Mouse (Mus musculus) neural tube, embryonic 14.5 days (tissue): Measurements from ENCODE around the gene Adcy5. TPM values are rescaled to one million over a fixed set of nuclear protein-coding genes. Genes with fewer than 3 reads are reported as not detected.

Source experiments
- ATAC-seq: fragments of 200-750 bp; cut with Nextera tagmentation; 2 replicates; pipeline ENCODE4 v1.8.0; 2017; ENCODE audit warnings: low read depth, mild to moderate bottlenecking, moderate TSS enrichment, moderate library complexity
- H3K27ac ChIP-seq: fragments of 300-500 bp; sonication (generic); 2 replicates; pipeline ENCODE4 v1.5.1; 2014; ENCODE audit warnings: low read depth, mild to moderate bottlenecking, control low read depth, low read length, moderate library complexity, mixed read lengths
- H3K27me3 ChIP-seq: fragments of 300-500 bp; sonication (generic); 2 replicates; pipeline ENCODE4 v1.6.1; 2014; ENCODE audit warnings: low read length; ENCODE audit not compliant: control insufficient read depth, insufficient read depth
- H3K36me3 ChIP-seq: fragments of 300-500 bp; sonication (generic); 2 replicates; pipeline ENCODE4 v1.6.1; 2014; ENCODE audit warnings: low read length, mixed read lengths; ENCODE audit not compliant: control insufficient read depth, insufficient read depth
- H3K4me1 ChIP-seq: fragments of 300-500 bp; sonication (generic); 2 replicates; pipeline ENCODE4 v1.6.1; 2014; ENCODE audit warnings: low read length; ENCODE audit not compliant: control insufficient read depth, insufficient read depth
- H3K4me2 ChIP-seq: fragments of 300-500 bp; sonication (generic); 2 replicates; pipeline ENCODE4 v1.6.1; 2014; ENCODE audit warnings: mild to moderate bottlenecking, low read depth, low read length, control low read depth
- H3K4me3 ChIP-seq: fragments of 300-500 bp; sonication (generic); 2 replicates; pipeline ENCODE4 v1.5.1; 2014; ENCODE audit warnings: low read depth, low read length, control low read depth, mixed read lengths
- H3K9ac ChIP-seq: fragments of 300-500 bp; sonication (generic); replicated peaks from 2 replicates; pipeline ENCODE4 v1.6.1; 2014; ENCODE audit warnings: low read depth, mild to moderate bottlenecking, control low read depth, low read length, mixed read lengths
- H3K9me3 ChIP-seq: fragments of 300-500 bp; sonication (generic); 2 replicates; pipeline ENCODE4 v1.6.1; 2016; ENCODE audit warnings: low read length; ENCODE audit not compliant: control insufficient read depth
- WGBS: fragments of 180-500 bp; shearing (Covaris S2); extraction: QIAGEN DNeasy Blood & Tissue Kit; methylation state at CpG from one replicate; pipeline ENCODE4 v1.1.7; 2014; 5-methylcytosine and 5-hydroxymethylcytosine counted together
- polyA plus RNA-seq: library from polyadenylated mRNA; unstranded; fragments of >200 nt; fragmentation: Nextera tagmentation; extraction: Ambion mirVana; gene quantifications from 2 replicates; pipeline ENCODE4 v1.2.1, GENCODE M21; 2014

Adcy5 gene
- polyA plus RNA-seq, 1 experiment from 2014 or later, result 8.8 TPM

GRCm38 (mm10) chr16:35282456-35282855, 127.8 kb downstream of the Adcy5 start:
- Histone ChIP-seq H3K36me3 (peaks cover 4% of the 10 kb centered on the region; the same call in 1 of the 2 replicates), H3K4me1 (no peaks in the 10 kb centered on the region), H3K27ac (no peak overlapping the region), H3K9ac (no peak overlapping the region), H3K4me3 (no peak overlapping the region), H3K27me3 (no peaks in the 10 kb centered on the region), H3K9me3 (no peaks in the 10 kb centered on the region), H3K4me2 (no peak overlapping the region)
- WGBS, result 90% methylated on average over 2 of the region's 2 CpGs
- ATAC-seq, result no peak

- no peaks in the 10 kb centered on the region for H3K4me1 ChIP-seq
- no peak overlapping the region for H3K9ac ChIP-seq
- no peaks in the 10 kb centered on the region for H3K27me3 ChIP-seq
- 72% methylated on average over 9 of the region's 9 CpGs for WGBS
- no peak overlapping the region for H3K4me2 ChIP-seq
- H3K4me3 ChIP-seq, result no peak overlapping the region
- no peaks in the 10 kb centered on the region for H3K9me3 ChIP-seq
- H3K27ac ChIP-seq, result no peak overlapping the region
- ATAC-seq, result no peak
- no peaks in the 10 kb centered on the region for H3K36me3 ChIP-seq
Observed at GRCm38 (mm10) chr16:35285821-35286220, 131.1 kb downstream of the Adcy5 start.

GRCm38 (mm10) chr16:35287244-35287643, 132.6 kb downstream of the Adcy5 start:
- Histone ChIP-seq H3K27ac (no peak overlapping the region), H3K4me1 (no peaks in the 10 kb centered on the region), H3K9ac (no peak overlapping the region), H3K4me3 (no peak overlapping the region), H3K4me2 (no peak overlapping the region), H3K36me3 (no peaks in the 10 kb centered on the region), H3K27me3 (no peaks in the 10 kb centered on the region), H3K9me3 (no peaks in the 10 kb centered on the region)
- WGBS, result 92% methylated on average over 5 of the region's 5 CpGs
- no peak for ATAC-seq

GRCm38 (mm10) chr16:35297786-35298185, 143.1 kb downstream of the Adcy5 start:
- Histone ChIP-seq H3K27ac (no peak overlapping the region), H3K36me3 (no peaks in the 10 kb centered on the region), H3K4me3 (no peak overlapping the region), H3K4me2 (no peak overlapping the region), H3K4me1 (no peaks in the 10 kb centered on the region), H3K9me3 (no peaks in the 10 kb centered on the region), H3K27me3 (no peaks in the 10 kb centered on the region), H3K9ac (no peak overlapping the region)
- WGBS, result 83% methylated on average over 5 of the region's 5 CpGs
- ATAC-seq, result no peak

DNA sequence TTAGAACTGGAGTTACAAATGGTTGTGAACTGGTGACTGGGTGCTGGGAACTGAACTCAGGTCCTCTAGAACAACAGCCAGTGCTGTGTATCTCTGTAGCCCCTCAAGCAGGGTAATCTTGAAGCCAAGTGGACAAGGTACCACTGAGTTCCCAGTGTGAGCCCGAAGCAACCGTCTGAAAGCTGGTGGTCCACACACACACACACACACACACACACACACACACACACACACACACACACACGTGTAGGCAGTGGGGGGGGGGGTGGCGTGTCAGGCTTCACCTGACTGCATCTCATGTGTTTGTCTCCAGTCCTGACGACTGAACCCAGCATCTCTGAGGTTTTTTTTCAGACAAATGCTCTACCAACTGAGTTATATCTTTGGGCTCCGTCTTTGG, 145.5 kb downstream of the Adcy5 start:
- ATAC-seq, result no peak

GRCm38 (mm10) chr16:35302441-35303280, 148.0 kb downstream of the Adcy5 start:
- no peak for ATAC-seq
- H3K4me2 ChIP-seq, result no peak overlapping the region
- peaks cover 10% of the 10 kb centered on the region for H3K36me3 ChIP-seq
- H3K4me3 ChIP-seq, result no peak overlapping the region
- H3K4me1 ChIP-seq, result no peaks in the 10 kb centered on the region
- H3K27me3 ChIP-seq, result no peaks in the 10 kb centered on the region
- H3K27ac ChIP-seq, result no peak overlapping the region
- no peak overlapping the region for H3K9ac ChIP-seq
- 54% methylated on average over 7 of the region's 7 CpGs for WGBS
- no peaks in the 10 kb centered on the region for H3K9me3 ChIP-seq

More for the DNA sequence above, 145.5 kb downstream of the Adcy5 start:
- H3K27ac ChIP-seq, result no peak overlapping the region
- no peak overlapping the region for H3K4me2 ChIP-seq
- no peaks in the 10 kb centered on the region for H3K4me1 ChIP-seq
- no peaks in the 10 kb centered on the region for H3K9me3 ChIP-seq
- WGBS, result 86% methylated on average over 6 of the region's 6 CpGs
- peaks cover 10% of the 10 kb centered on the region for H3K36me3 ChIP-seq
- no peaks in the 10 kb centered on the region for H3K27me3 ChIP-seq
- no peak overlapping the region for H3K9ac ChIP-seq
- no peak overlapping the region for H3K4me3 ChIP-seq

DNA sequence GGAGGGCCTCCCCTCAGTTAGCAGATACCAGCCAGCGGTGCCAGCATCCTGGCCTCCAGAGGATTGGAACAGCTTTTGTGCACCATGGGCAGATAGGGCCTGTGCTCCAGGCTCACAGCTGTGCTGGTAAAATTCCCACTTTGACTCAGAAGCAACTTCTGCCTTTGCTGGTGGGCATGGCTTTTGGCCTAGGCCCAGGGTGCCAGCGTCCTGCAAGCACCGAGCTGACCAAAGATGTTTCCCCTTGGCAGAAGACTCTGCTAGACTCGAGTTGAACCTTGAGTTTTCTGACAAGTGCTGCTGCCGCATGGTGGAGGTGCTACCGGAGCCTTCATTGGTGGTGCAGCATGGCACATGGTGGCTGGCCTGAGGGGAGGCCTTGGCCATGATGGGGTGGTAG, 149.0 kb downstream of the Adcy5 start:
- Histone ChIP-seq H3K9ac (no peak overlapping the region), H3K27me3 (no peaks in the 10 kb centered on the region), H3K27ac (no peak overlapping the region), H3K36me3 (peaks cover 10% of the 10 kb centered on the region), H3K9me3 (no peaks in the 10 kb centered on the region), H3K4me3 (no peak overlapping the region), H3K4me1 (no peaks in the 10 kb centered on the region), H3K4me2 (no peak overlapping the region)
- no peak for ATAC-seq
- WGBS, result 94% methylated on average over 6 of the region's 6 CpGs

- no peaks in the 10 kb centered on the region for H3K27me3 ChIP-seq
- H3K4me1 ChIP-seq, result no peaks in the 10 kb centered on the region
- peaks cover 10% of the 10 kb centered on the region for H3K36me3 ChIP-seq
- H3K9ac ChIP-seq, result no peak overlapping the region
- H3K27ac ChIP-seq, result no peak overlapping the region
- no peak overlapping the region for H3K4me2 ChIP-seq
- H3K9me3 ChIP-seq, result no peaks in the 10 kb centered on the region
- 93% methylated on average over 5 of the region's 5 CpGs for whole genome bisulfite sequencing
- ATAC-seq, result no peak
- no peak overlapping the region for H3K4me3 ChIP-seq
Observed at GRCm38 (mm10) chr16:35304416-35304815, 149.7 kb downstream of the Adcy5 start.

- H3K4me3 ChIP-seq, result no peak overlapping the region
- no peaks in the 10 kb centered on the region for H3K4me1 ChIP-seq
- 91% methylated on average over 7 of the region's 7 CpGs for WGBS
- H3K9me3 ChIP-seq, result no peaks in the 10 kb centered on the region
- ATAC-seq, result no peak
- no peak overlapping the region for H3K4me2 ChIP-seq
- no peak overlapping the region for H3K27ac ChIP-seq
- H3K9ac ChIP-seq, result no peak overlapping the region
- H3K36me3 ChIP-seq, result peaks cover 10% of the 10 kb centered on the region
- H3K27me3 ChIP-seq, result no peaks in the 10 kb centered on the region
Observed at GRCm38 (mm10) chr16:35305226-35305625, 150.5 kb downstream of the Adcy5 start.
